Comparison of ENCODE assay signal across 11 mouse cellular contexts in genomic region chr14:122900679-122901078, GRCm38 (mm10). TPM values are rescaled to one million over a fixed set of nuclear protein-coding genes. Genes with fewer than 3 reads are reported as not detected.
A peak's percentile ranks its signal among the peaks of the same experiment; 100 is the strongest.
DNase-seq lines count a peak whose midpoint lies in the region; ATAC-seq and TF ChIP-seq lines count a peak whose summit lies in the region.
"Had no signal": no experiment of that assay in that cellular context is flagged by ENCODE, and none has a peak within 500 bp of the region (broad histone marks: within the 10 kb centered on the region; RNA-seq: fewer than 3 reads in every experiment).

No protein-coding gene starts in this region.

- no peaks in the 10 kb centered on the region for H3K9me3 ChIP-seq in hindbrain, embryonic 16.5 days (ENCODE audit: control insufficient read depth, low read length)
- no peaks in the 10 kb centered on the region for H3K9me3 ChIP-seq in hindbrain, embryonic 14.5 days (ENCODE audit: control insufficient read depth, low read length)
- H3K9me3 ChIP-seq in stomach, embryonic 14.5 days (ENCODE audit: control insufficient read depth, low read depth, low read length): no peaks in the 10 kb centered on the region
- no peaks in the 10 kb centered on the region for H3K9me3 ChIP-seq in stomach, postnatal 0 days (ENCODE audit: control insufficient read depth, low read length)
- H3K9me3 ChIP-seq: heart, embryonic 15.5 days had no signal

- H3K4me1 ChIP-seq in hindbrain, embryonic 16.5 days (ENCODE audit: control insufficient read depth, insufficient read depth, low read depth, low read length): peaks cover 3% of the 10 kb centered on the region
- 0 out of 2 replicates have a peak, but pooled peaks cover 3% of the 10 kb centered on the region for H3K4me1 ChIP-seq in hindbrain, embryonic 14.5 days (replicated peaks; ENCODE audit: control insufficient read depth, insufficient read depth, low read length)
- H3K4me1 ChIP-seq in stomach, embryonic 14.5 days (ENCODE audit: control insufficient read depth, insufficient read depth, low read length): peaks cover 4% of the 10 kb centered on the region
- H3K4me1 ChIP-seq in stomach, postnatal 0 days (replicated peaks; ENCODE audit: control insufficient read depth, insufficient read depth): no peaks in the 10 kb centered on the region; the same call in 1 of the 2 replicates
- peaks cover 7% of the 10 kb centered on the region for H3K4me1 ChIP-seq in heart, adult 2 months (ENCODE audit: control insufficient read depth, insufficient read depth, low read length)

- H3K79me2 ChIP-seq in heart, adult 2 months (replicated peaks; ENCODE audit: control insufficient read depth, insufficient read depth, low read length): no peaks in the 10 kb centered on the region

- no peak for DNase-seq in hindbrain, embryonic 14.5 days (ENCODE audit: low spot score)
- DNase-seq in stomach, postnatal 0 days (ENCODE audit: low spot score): no peak
- peak; percentile 25 for DNase-seq in gastrocnemius, postnatal 14 days
- no peak for DNase-seq in spleen, postnatal 14 days (ENCODE audit: low spot score in 2 of 2)
- no peak for DNase-seq in heart, adult 2 months
- DNase-seq: kidney, adult 18-20 months; lung, postnatal 14 days; thymus, postnatal 4 days had no signal

- no peaks in the 10 kb centered on the region for H3K27me3 ChIP-seq in hindbrain, embryonic 16.5 days (replicated peaks; ENCODE audit: control insufficient read depth, insufficient read depth, low read length)
- H3K27me3 ChIP-seq in hindbrain, embryonic 14.5 days (ENCODE audit: control insufficient read depth, insufficient read depth, low read length): no peaks in the 10 kb centered on the region
- no peaks in the 10 kb centered on the region for H3K27me3 ChIP-seq in stomach, embryonic 14.5 days (ENCODE audit: control insufficient read depth, insufficient read depth, low read length)
- no peaks in the 10 kb centered on the region for H3K27me3 ChIP-seq in stomach, postnatal 0 days (ENCODE audit: control insufficient read depth, insufficient read depth, low read length)
- no peaks in the 10 kb centered on the region for H3K27me3 ChIP-seq in heart, adult 2 months (ENCODE audit: control insufficient read depth, insufficient read depth, low read length)
- H3K27me3 ChIP-seq: heart, embryonic 15.5 days had no signal

- no peak for TF ChIP-seq POLR2A in heart, adult 2 months (IDR thresholded peaks at IDR 0.05; ENCODE audit: insufficient read depth, low read depth, low read length)

- intact Hi-C loops in gastrocnemius, postnatal 14 days (cut with DNase I; ENCODE audit: low total_unique reads): no loop called here
- intact Hi-C loops in heart, adult 2 months (cut with DNase I): no loop called here

- ATAC-seq in hindbrain, embryonic 16.5 days: peak; percentile 45; the same call in 1 of the 2 replicates
- ATAC-seq in hindbrain, embryonic 14.5 days (ENCODE audit: low FRiP score): no peak
- peak; percentile 64; the same call in 1 of the 2 replicates for ATAC-seq in stomach, embryonic 14.5 days (ENCODE audit: insufficient number of reproducible peaks, insufficient read depth, low FRiP score, low read depth)
- ATAC-seq in stomach, postnatal 0 days (ENCODE audit: low FRiP score, low TSS enrichment): no peak; the same call in 1 of the 2 replicates

- no peak overlapping the region for H3K4me2 ChIP-seq in hindbrain, embryonic 16.5 days (ENCODE audit: low read length)
- H3K4me2 ChIP-seq in hindbrain, embryonic 14.5 days (replicated peaks): no peak overlapping the region
- H3K4me2 ChIP-seq in stomach, embryonic 14.5 days (replicated peaks; ENCODE audit: low read depth, low read length): no peak overlapping the region
- H3K4me2 ChIP-seq in stomach, postnatal 0 days (replicated peaks; ENCODE audit: low read depth): no peak overlapping the region
- H3K4me2 ChIP-seq: heart, embryonic 15.5 days had no signal

- H3K4me3 ChIP-seq in hindbrain, embryonic 16.5 days (ENCODE audit: low read length): no peak overlapping the region
- H3K4me3 ChIP-seq in hindbrain, embryonic 14.5 days (replicated peaks; ENCODE audit: low read length): no peak overlapping the region
- H3K4me3 ChIP-seq in stomach, embryonic 14.5 days (ENCODE audit: low read depth, low read length): no peak overlapping the region
- H3K4me3 ChIP-seq in stomach, postnatal 0 days (ENCODE audit: low read depth, low read length): no peak overlapping the region
- H3K4me3 ChIP-seq in heart, adult 2 months: no peak overlapping the region
- H3K4me3 ChIP-seq: heart, embryonic 15.5 days had no signal

- no peak overlapping the region for H3K9ac ChIP-seq in hindbrain, embryonic 16.5 days (ENCODE audit: low read depth, low read length)
- H3K9ac ChIP-seq in hindbrain, embryonic 14.5 days: no peak overlapping the region
- no peak overlapping the region for H3K9ac ChIP-seq in stomach, embryonic 14.5 days (replicated peaks; ENCODE audit: low read depth, low read length)
- H3K9ac ChIP-seq in stomach, postnatal 0 days (ENCODE audit: low read length): no peak overlapping the region
- no peak overlapping the region for H3K9ac ChIP-seq in heart, adult 2 months (ENCODE audit: low read depth, low read length)
- H3K9ac ChIP-seq: heart, embryonic 15.5 days had no signal

- TF ChIP-seq EP300 in stomach, postnatal 0 days (optimal IDR thresholded peaks at IDR 0.05): no peak
- TF ChIP-seq EP300 in heart, adult 2 months (IDR thresholded peaks at IDR 0.05; ENCODE audit: insufficient read depth, low read depth, low read length): no peak

- no peak overlapping the region for H3K27ac ChIP-seq in hindbrain, embryonic 16.5 days (ENCODE audit: low read depth, low read length)
- no peak overlapping the region for H3K27ac ChIP-seq in hindbrain, embryonic 14.5 days
- H3K27ac ChIP-seq in stomach, embryonic 14.5 days (ENCODE audit: low read length): no peak overlapping the region
- no peak overlapping the region for H3K27ac ChIP-seq in stomach, postnatal 0 days (replicated peaks)
- no peak overlapping the region for H3K27ac ChIP-seq in heart, adult 2 months
- H3K27ac ChIP-seq: heart, embryonic 15.5 days had no signal

- no peak for TF ChIP-seq CTCF in stomach, postnatal 0 days (IDR thresholded peaks at IDR 0.05; ENCODE audit: low read depth)
- no peak for TF ChIP-seq CTCF in heart, adult 2 months (IDR thresholded peaks at IDR 0.05)

- H3K36me3 ChIP-seq in hindbrain, embryonic 16.5 days (ENCODE audit: control insufficient read depth, insufficient read depth, low read length): no peaks in the 10 kb centered on the region
- no peaks in the 10 kb centered on the region for H3K36me3 ChIP-seq in hindbrain, embryonic 14.5 days (replicated peaks; ENCODE audit: control insufficient read depth, insufficient read depth)
- no peaks in the 10 kb centered on the region; the same call in 1 of the 2 replicates for H3K36me3 ChIP-seq in stomach, embryonic 14.5 days (ENCODE audit: control insufficient read depth, insufficient read depth, low read length)
- H3K36me3 ChIP-seq in stomach, postnatal 0 days (ENCODE audit: control insufficient read depth, insufficient read depth, low read length): no peaks in the 10 kb centered on the region
- H3K36me3 ChIP-seq in heart, adult 2 months (ENCODE audit: control insufficient read depth, insufficient read depth, low read length): peaks cover 6% of the 10 kb centered on the region
- H3K36me3 ChIP-seq: heart, embryonic 15.5 days had no signal

RNA-seq across cellular contexts. Expression of gene Ggact, which starts 12.9 kb away (rescaled TPM):
- 13.6 and 14.7 TPM in 2 replicates for polyA plus RNA-seq in hindbrain, embryonic 16.5 days (2015; fragmentation: Nextera tagmentation; extraction: Ambion mirVana)
- 8.6 and 10.6 TPM in 2 replicates for polyA plus RNA-seq in hindbrain, embryonic 14.5 days (2014; fragmentation: Nextera tagmentation; extraction: Ambion mirVana)
- polyA plus RNA-seq in stomach, embryonic 14.5 days (2014; fragmentation: Nextera tagmentation; extraction: Ambion mirVana): 29.5 and 31.6 TPM in 2 replicates
- 54.3 and 59.3 TPM in 2 replicates for polyA plus RNA-seq in stomach, postnatal 0 days (2015; fragmentation: Nextera tagmentation; extraction: Ambion mirVana)
- 10 to 100 TPM; 11.8 to 12.5 TPM for total RNA-seq in gastrocnemius, postnatal 14 days (2021)
- total RNA-seq in heart, adult 2 months (2021): 10 to 100 TPM; 22.5 to 25.6 TPM
- polyA plus RNA-seq in heart, adult 2 months (2012; rRNA removed): 27.1 and 40.9 TPM in 2 replicates

Comparison
In these comparisons a context has a peak if more than half of its experiments do, and no peak if none do; other contexts are left out.
1. ATAC-seq: peak in hindbrain, embryonic 16.5 days (single experiment) and stomach, embryonic 14.5 days (single experiment); none in hindbrain, embryonic 14.5 days (single experiment) and stomach, postnatal 0 days (single experiment).